Mouse (Mus musculus): ENCODE data around the gene Tm7sf3. TPM values are rescaled to one million over a fixed set of nuclear protein-coding genes. Genes with fewer than 3 reads are reported as not detected.
A peak's percentile ranks its signal among the peaks of the same experiment; 100 is the strongest.

Tm7sf3 gene
- 10 to 100 TPM; 15.8 to 18.0 TPM for total RNA-seq (2021)

GRCm38 (mm10) chr6:146642276-146643183 is at the start of gene Tm7sf3, which contains the start of gene Med21:
Tm7sf3 (minus strand) TSS chr6:146642824.
Med21 (plus strand) TSS chr6:146642547.
- intact Hi-C loops (cut with DNase I) = loop anchor here (5.0 kb wide), 2 partner anchors 80 to 140 kb away; partner anchors contain the start of genes Itpr2 and Stk38l
- peak; percentile 96 to 97 for DNase-seq

- peak in 1 of 2 experiments; percentile 1 for DNase-seq
- intact Hi-C loops (cut with DNase I) = no loop called here
Measured at GRCm38 (mm10) chr6:146688861-146689260, 46.2 kb upstream of the Tm7sf3 start.

- no peak for DNase-seq
- intact Hi-C loops (cut with DNase I) = no loop called here
Measured at GRCm38 (mm10) chr6:146688010-146688409, 45.4 kb upstream of the Tm7sf3 start.

- intact Hi-C loops (cut with DNase I) = loop anchor here (1.0 kb wide), 2 partner anchors 23 to 38 kb away; partner anchors contain the start of gene Stk38l
- no peak for DNase-seq
Measured at GRCm38 (mm10) chr6:146686463-146687196, 44.0 kb upstream of the Tm7sf3 start.

GRCm38 (mm10) chr6:146685781-146686308 is 43.2 kb upstream of the Tm7sf3 start:
- DNase-seq = peak; percentile 81 to 83
- intact Hi-C loops (cut with DNase I) = loop anchor here (1.0 kb wide), 2 partner anchors 23 to 38 kb away; partner anchors contain the start of gene Stk38l

- no peak for DNase-seq
- intact Hi-C loops (cut with DNase I) = no loop called here
Measured at GRCm38 (mm10) chr6:146683881-146684280, 41.3 kb upstream of the Tm7sf3 start.

- intact Hi-C loops (cut with DNase I) = no loop called here
- no peak for DNase-seq
Measured at GRCm38 (mm10) chr6:146678136-146679070, 35.8 kb upstream of the Tm7sf3 start.

- DNase-seq = no peak
- intact Hi-C loops (cut with DNase I) = no loop called here
Measured at GRCm38 (mm10) chr6:146676904-146677303, 34.3 kb upstream of the Tm7sf3 start.

GRCm38 (mm10) chr6:146674881-146675536 is 32.4 kb upstream of the Tm7sf3 start:
- intact Hi-C loops (cut with DNase I) = no loop called here
- no peak for DNase-seq

GRCm38 (mm10) chr6:146674420-146674819 is 31.8 kb upstream of the Tm7sf3 start:
- intact Hi-C loops (cut with DNase I) = no loop called here
- DNase-seq = no peak

GRCm38 (mm10) chr6:146673696-146674095 is 31.1 kb upstream of the Tm7sf3 start:
- DNase-seq = no peak
- intact Hi-C loops (cut with DNase I) = no loop called here

- intact Hi-C loops (cut with DNase I) = no loop called here
- DNase-seq = no peak
Measured at GRCm38 (mm10) chr6:146672106-146672505, 29.5 kb upstream of the Tm7sf3 start.

GRCm38 (mm10) chr6:146670956-146671855 is 28.6 kb upstream of the Tm7sf3 start:
- intact Hi-C loops (cut with DNase I) = no loop called here
- DNase-seq = no peak

GRCm38 (mm10) chr6:146668606-146669005 is 26.0 kb upstream of the Tm7sf3 start:
- no peak for DNase-seq
- intact Hi-C loops (cut with DNase I) = no loop called here

GRCm38 (mm10) chr6:146666811-146667210 is 24.2 kb upstream of the Tm7sf3 start:
- no peak for DNase-seq
- intact Hi-C loops (cut with DNase I) = no loop called here

- intact Hi-C loops (cut with DNase I) = no loop called here
- no peak for DNase-seq
Measured at GRCm38 (mm10) chr6:146665408-146665807, 22.8 kb upstream of the Tm7sf3 start.

- intact Hi-C loops (cut with DNase I) = no loop called here
- no peak for DNase-seq
Measured at GRCm38 (mm10) chr6:146664917-146665316, 22.3 kb upstream of the Tm7sf3 start.

- DNase-seq = no peak
- intact Hi-C loops (cut with DNase I) = no loop called here
Measured at GRCm38 (mm10) chr6:146664116-146664515, 21.5 kb upstream of the Tm7sf3 start.

All from heart, postnatal 36 days (tissue).